Mouse (Mus musculus) spleen, postnatal 14 days (tissue): ENCODE data around the gene Cks1b.
A peak's percentile ranks its signal among the peaks of the same experiment; 100 is the strongest.
"Not testable (repeated sequence)": the region's sequence is repeated elsewhere in the genome, so short reads cannot be mapped to it uniquely, and the experiment has no call there.

ENCODE experiments used
- DNase-seq, 2 experiments: peaks; one replicate each; pipeline ENCODE4 v3.0.0; 2021 to 2022; ENCODE audit warnings: low spot score in 2 of 2

Gene Cks1b

GRCm38 (mm10) chr3:89418170-89418860 is at the start of gene Cks1b, which contains the start of gene Shc1:
Gene Cks1b (minus strand): TSS chr3:89418383.
Gene Shc1 (plus strand): TSS chr3:89418443.
- peak; percentile 83 to 86 for DNase-seq

GRCm38 (mm10) chr3:89458965-89459807 is 41.0 kb upstream of the Cks1b start:
- DNase-seq: peak; percentile 90 to 94

GRCm38 (mm10) chr3:89458372-89458964 is 40.3 kb upstream of the Cks1b start:
- peak in 1 of 2 experiments; percentile 19 for DNase-seq

GRCm38 (mm10) chr3:89456726-89457665 is 38.8 kb upstream of the Cks1b start:
- peak; percentile 64 to 77 for DNase-seq

- no peak for DNase-seq
Observed at GRCm38 (mm10) chr3:89455786-89456285, 37.7 kb upstream of the Cks1b start.

GRCm38 (mm10) chr3:89454401-89455177 is 36.4 kb upstream of the Cks1b start, which contains the start of gene Pmvk:
Gene Pmvk (plus strand): TSS chr3:89454541.
- no peak for DNase-seq

- DNase-seq: no peak
Observed at GRCm38 (mm10) chr3:89451916-89452315, 33.7 kb upstream of the Cks1b start.

GRCm38 (mm10) chr3:89449541-89449940 is 31.4 kb upstream of the Cks1b start:
- peak; percentile 54 to 75 for DNase-seq

GRCm38 (mm10) chr3:89448720-89449537 is 30.7 kb upstream of the Cks1b start:
- no peak for DNase-seq

GRCm38 (mm10) chr3:89440691-89441090 is 22.5 kb upstream of the Cks1b start:
- no peak for DNase-seq

- DNase-seq: no peak
Observed at GRCm38 (mm10) chr3:89437269-89437668, 19.1 kb upstream of the Cks1b start.

- peak in 1 of 2 experiments; percentile 43 for DNase-seq
Observed at GRCm38 (mm10) chr3:89436176-89437113, 18.3 kb upstream of the Cks1b start, which contains the start of gene Pbxip1. Gene Pbxip1 (plus strand): TSS chr3:89436706.

GRCm38 (mm10) chr3:89435041-89435440 is 16.9 kb upstream of the Cks1b start:
- no peak for DNase-seq

GRCm38 (mm10) chr3:89434532-89434931 is 16.3 kb upstream of the Cks1b start:
- no peak for DNase-seq

- DNase-seq: no peak
Observed at GRCm38 (mm10) chr3:89432606-89433005, 14.4 kb upstream of the Cks1b start.

- DNase-seq: peak; percentile 78 to 84
Observed at GRCm38 (mm10) chr3:89430171-89431159, 12.3 kb upstream of the Cks1b start, which contains the start of gene Pygo2. Gene Pygo2 (plus strand): TSS chr3:89430214.

GRCm38 (mm10) chr3:89429021-89429420 is 10.8 kb upstream of the Cks1b start:
- DNase-seq: not testable (repeated sequence)
